Mouse (Mus musculus) CH12.LX (cell line): Measurements from ENCODE around the gene Sort1.

Experiments
- CTCF ChIP-seq, 2 experiments: IDR thresholded peaks in 1 of 2; conservative IDR thresholded peaks in 1 of 2; 2 replicates each; pipeline ENCODE4 v1.5.1; 2011 to 2012; ENCODE audit warnings: low read depth in 2 of 2, low read length in 2 of 2, improper control_type of control experiment in 1 of 2, inconsistent platforms in 1 of 2, mild to moderate bottlenecking in 1 of 2, moderate library complexity in 1 of 2
- ELF1 ChIP-seq: IDR thresholded peaks from 2 replicates; pipeline ENCODE4 v1.6.1; 2014; ENCODE audit warnings: low read depth, mild to moderate bottlenecking, inconsistent platforms, low read length, improper control_type of control experiment
- EP300 ChIP-seq: IDR thresholded peaks from 2 replicates; pipeline ENCODE4 v1.6.1; 2011; ENCODE audit warnings: low read length, improper control_type of control experiment
- JUND ChIP-seq: conservative IDR thresholded peaks from 2 replicates; pipeline ENCODE4 v1.6.1; 2011; ENCODE audit warnings: low read depth, low read length, improper control_type of control experiment
- MAX ChIP-seq: IDR thresholded peaks from 2 replicates; pipeline ENCODE4 v1.6.1; 2011; ENCODE audit warnings: low read length, improper control_type of control experiment
- MXI1 ChIP-seq: IDR thresholded peaks from 2 replicates; pipeline ENCODE4 v1.6.1; 2011; ENCODE audit warnings: mild to moderate bottlenecking, low read depth, low read length, improper control_type of control experiment
- RCOR1 ChIP-seq: conservative IDR thresholded peaks from 2 replicates; pipeline ENCODE4 v1.6.1; 2012; ENCODE audit warnings: low read depth, mild to moderate bottlenecking, inconsistent platforms, low read length, improper control_type of control experiment
- ZC3H11A ChIP-seq: IDR thresholded peaks from 2 replicates; pipeline ENCODE4 v1.6.1; 2012; ENCODE audit warnings: low read depth, mild to moderate bottlenecking, inconsistent platforms, low read length, improper control_type of control experiment
- ZNF384 ChIP-seq: IDR thresholded peaks from 2 replicates; pipeline ENCODE4 v1.6.1; 2012; ENCODE audit warnings: low read depth, low read length, improper control_type of control experiment, inconsistent platforms

- TF ChIP-seq RCOR1 (no peak), CTCF (conservative IDR thresholded peaks at IDR 0.05 in 1 of 2, IDR thresholded peaks at IDR 0.05 in 1 of 2; ENCODE audit: low read depth in 2 of 2, low read length in 2 of 2) (no peak), ELF1 (no peak), JUND (no peak), MXI1 (no peak), EP300 (no peak), ZC3H11A (no peak), ZNF384 (no peak), MAX (no peak)
Measured at GRCm38 (mm10) chr3:108341040-108341439, 57.2 kb downstream of the Sort1 start.
